Mouse (Mus musculus): Measurements from ENCODE around the gene Vsig10l. TPM values are rescaled to one million over a fixed set of nuclear protein-coding genes. Genes with fewer than 3 reads are reported as not detected.

Gene Vsig10l
- total and polyA plus RNA-seq, 2 experiments from 2014 or later = 15.8 to 25.8 TPM

DNA sequence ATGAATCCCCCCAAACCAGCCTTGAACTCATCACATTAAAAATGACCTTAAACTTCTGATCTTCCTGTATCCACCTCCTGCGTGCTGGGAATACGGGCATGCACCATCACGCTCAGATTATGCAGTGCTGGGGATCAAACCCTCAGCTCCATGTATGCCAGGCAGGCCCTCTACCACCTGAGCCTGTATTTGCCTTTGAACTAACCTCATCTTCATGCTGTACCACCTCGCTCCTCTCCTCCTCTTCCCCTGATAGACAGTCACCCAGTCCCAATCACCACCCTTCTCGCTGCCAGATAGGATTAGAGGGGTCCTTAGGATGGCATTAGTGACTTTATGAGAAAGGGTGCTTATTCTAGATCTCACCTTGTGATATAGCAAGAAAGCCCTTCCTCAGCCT is 52.1 kb downstream of the Vsig10l start:
- no peak for DNase-seq (ENCODE audit: low spot score)
- Histone ChIP-seq H3K27me3 (ENCODE audit: insufficient read depth, low read length) (no peaks in the 10 kb centered on the region), H3K4me3 (ENCODE audit: low read length) (no peak overlapping the region), H3K9ac (replicated peaks; ENCODE audit: low read length) (no peak overlapping the region), H3K27ac (no peak overlapping the region), H3K36me3 (ENCODE audit: insufficient read depth, low read length) (no peaks in the 10 kb centered on the region), H3K4me2 (ENCODE audit: low read depth, low read length) (no peak overlapping the region), H3K9me3 (ENCODE audit: low read length) (no peaks in the 10 kb centered on the region), H3K4me1 (ENCODE audit: insufficient read depth, low read length) (no peaks in the 10 kb centered on the region)
- TF ChIP-seq CTCF (IDR thresholded peaks at IDR 0.05; ENCODE audit: low read depth) = no peak
- WGBS = 91% methylated on average over 5 of the region's 5 CpGs
- ATAC-seq = no peak

GRCm38 (mm10) chr7:43518341-43518740 is 55.4 kb downstream of the Vsig10l start:
- no peak for TF ChIP-seq CTCF (IDR thresholded peaks at IDR 0.05; ENCODE audit: low read depth)
- ATAC-seq = peak; percentile 55; the same call in 1 of the 2 replicates
- 72% methylated on average over 15 of the region's 15 CpGs for WGBS

More at GRCm38 (mm10) chr7:43518341-43518740, 55.4 kb downstream of the Vsig10l start:
- Histone ChIP-seq H3K36me3 (ENCODE audit: insufficient read depth, low read length) (no peaks in the 10 kb centered on the region), H3K4me1 (ENCODE audit: insufficient read depth, low read length) (no peaks in the 10 kb centered on the region), H3K27ac (no peak overlapping the region), H3K9ac (replicated peaks; ENCODE audit: low read length) (no peak overlapping the region), H3K27me3 (ENCODE audit: insufficient read depth, low read length) (no peaks in the 10 kb centered on the region), H3K4me2 (ENCODE audit: low read depth, low read length) (no peak overlapping the region), H3K4me3 (ENCODE audit: low read length) (no peak overlapping the region), H3K9me3 (ENCODE audit: low read length) (no peaks in the 10 kb centered on the region)
- DNase-seq (ENCODE audit: low spot score) = peak; percentile 26

Small RNA genes within 50 kb of the gene (microRNA-seq; reads per million reads assigned to microRNA genes)
- gene Mir7051 = 0.53 to 1.4 reads per million in 2 experiments

Other genes with a start within 250 kb of the Vsig10l start
- gene Zfp715, start 149.9 kb upstream of the Vsig10l start, total RNA-seq (2014; rRNA removed) = 14.3 and 21.2 TPM in 2 replicates
- gene Zfp715, start 149.9 kb upstream of the Vsig10l start, polyA plus RNA-seq (2015; fragmentation: Nextera tagmentation; extraction: Ambion mirVana) = 11.8 and 13.4 TPM in 2 replicates
- gene Siglecf, start 111.8 kb upstream of the Vsig10l start, total RNA-seq (2014; rRNA removed) = not detected in 2 replicates
- gene Siglecf, start 111.8 kb upstream of the Vsig10l start, polyA plus RNA-seq (2015; fragmentation: Nextera tagmentation; extraction: Ambion mirVana) = 0.26 and 0.30 TPM in 2 replicates
- 0.22 TPM in 1 of 2 replicates, not detected in the other for gene Siglecg, start 54.9 kb upstream of the Vsig10l start, total RNA-seq (2014; rRNA removed)
- gene Siglecg, start 54.9 kb upstream of the Vsig10l start, polyA plus RNA-seq (2015; fragmentation: Nextera tagmentation; extraction: Ambion mirVana) = not detected in 2 replicates
- not detected in 2 replicates for gene Lim2, start 35.5 kb upstream of the Vsig10l start, total RNA-seq (2014; rRNA removed)
- not detected in 2 replicates for gene Lim2, start 35.5 kb upstream of the Vsig10l start, polyA plus RNA-seq (2015; fragmentation: Nextera tagmentation; extraction: Ambion mirVana)
- not detected in 2 replicates for gene Nkg7, start 26.1 kb upstream of the Vsig10l start, total RNA-seq (2014; rRNA removed)
- gene Nkg7, start 26.1 kb upstream of the Vsig10l start, polyA plus RNA-seq (2015; fragmentation: Nextera tagmentation; extraction: Ambion mirVana) = 0.28 TPM in 1 of 2 replicates, not detected in the other
- gene Cldnd2, start 22.4 kb upstream of the Vsig10l start, total RNA-seq (2014; rRNA removed) = not detected in 2 replicates
- gene Cldnd2, start 22.4 kb upstream of the Vsig10l start, polyA plus RNA-seq (2015; fragmentation: Nextera tagmentation; extraction: Ambion mirVana) = not detected in 2 replicates
- 42.1 and 42.9 TPM in 2 replicates for gene Etfb, start 19.1 kb upstream of the Vsig10l start, total RNA-seq (2014; rRNA removed)
- gene Etfb, start 19.1 kb upstream of the Vsig10l start, polyA plus RNA-seq (2015; fragmentation: Nextera tagmentation; extraction: Ambion mirVana) = 148 and 149 TPM in 2 replicates
- 2.6 TPM in 1 of 2 replicates, not detected in the other for gene Gm45233, start 19.0 kb upstream of the Vsig10l start, total RNA-seq (2014; rRNA removed)
- gene Gm45233, start 19.0 kb upstream of the Vsig10l start, polyA plus RNA-seq (2015; fragmentation: Nextera tagmentation; extraction: Ambion mirVana) = 0.43 and 0.83 TPM in 2 replicates
- 64.7 and 69.9 TPM in 2 replicates for gene Iglon5, start 26.9 kb downstream of the Vsig10l start, total RNA-seq (2014; rRNA removed)
- 8.0 and 8.6 TPM in 2 replicates for gene Iglon5, start 26.9 kb downstream of the Vsig10l start, polyA plus RNA-seq (2015; fragmentation: Nextera tagmentation; extraction: Ambion mirVana)
- 0.05 TPM in 1 of 2 replicates, not detected in the other for gene 4931406B18Rik, start 42.8 kb downstream of the Vsig10l start, total RNA-seq (2014; rRNA removed)
- not detected in 2 replicates for gene 4931406B18Rik, start 42.8 kb downstream of the Vsig10l start, polyA plus RNA-seq (2015; fragmentation: Nextera tagmentation; extraction: Ambion mirVana)
- gene Cd33, start 81.3 kb downstream of the Vsig10l start, total RNA-seq (2014; rRNA removed) = 1.4 and 2.0 TPM in 2 replicates
- gene Cd33, start 81.3 kb downstream of the Vsig10l start, polyA plus RNA-seq (2015; fragmentation: Nextera tagmentation; extraction: Ambion mirVana) = 1.8 and 2.0 TPM in 2 replicates
- 8.0 and 8.3 TPM in 2 replicates for gene Zfp658, start 99.1 kb downstream of the Vsig10l start, total RNA-seq (2014; rRNA removed)
- 2.5 and 3.3 TPM in 2 replicates for gene Zfp658, start 99.1 kb downstream of the Vsig10l start, polyA plus RNA-seq (2015; fragmentation: Nextera tagmentation; extraction: Ambion mirVana)
- gene Zfp719, start 116.5 kb downstream of the Vsig10l start, total RNA-seq (2014; rRNA removed) = 10.8 and 11.6 TPM in 2 replicates
- gene Zfp719, start 116.5 kb downstream of the Vsig10l start, polyA plus RNA-seq (2015; fragmentation: Nextera tagmentation; extraction: Ambion mirVana) = 4.7 and 5.3 TPM in 2 replicates
- 1.0 TPM in 1 of 2 replicates, not detected in the other for gene Zfp819, start 144.0 kb downstream of the Vsig10l start, total RNA-seq (2014; rRNA removed)
- 0.40 and 0.62 TPM in 2 replicates for gene Zfp819, start 144.0 kb downstream of the Vsig10l start, polyA plus RNA-seq (2015; fragmentation: Nextera tagmentation; extraction: Ambion mirVana)
- gene Ceacam18, start 171.6 kb downstream of the Vsig10l start, total RNA-seq (2014; rRNA removed) = not detected in 2 replicates
- gene Ceacam18, start 171.6 kb downstream of the Vsig10l start, polyA plus RNA-seq (2015; fragmentation: Nextera tagmentation; extraction: Ambion mirVana) = 0.08 TPM in 1 of 2 replicates, not detected in the other
- gene Siglece, start 197.0 kb downstream of the Vsig10l start, total RNA-seq (2014; rRNA removed) = not detected in 2 replicates
- gene Siglece, start 197.0 kb downstream of the Vsig10l start, polyA plus RNA-seq (2015; fragmentation: Nextera tagmentation; extraction: Ambion mirVana) = 0.40 and 0.48 TPM in 2 replicates
- gene Ctu1, start 208.9 kb downstream of the Vsig10l start, total RNA-seq (2014; rRNA removed) = 32.4 and 36.4 TPM in 2 replicates
- gene Ctu1, start 208.9 kb downstream of the Vsig10l start, polyA plus RNA-seq (2015; fragmentation: Nextera tagmentation; extraction: Ambion mirVana) = 14.5 and 14.7 TPM in 2 replicates
- gene Klk14, start 227.3 kb downstream of the Vsig10l start, total RNA-seq (2014; rRNA removed) = not detected in 2 replicates
- gene Klk14, start 227.3 kb downstream of the Vsig10l start, polyA plus RNA-seq (2015; fragmentation: Nextera tagmentation; extraction: Ambion mirVana) = not detected in 2 replicates
- gene Klk13, start 249.4 kb downstream of the Vsig10l start, total RNA-seq (2014; rRNA removed) = not detected in 2 replicates
- 0.10 and 0.32 TPM in 2 replicates for gene Klk13, start 249.4 kb downstream of the Vsig10l start, polyA plus RNA-seq (2015; fragmentation: Nextera tagmentation; extraction: Ambion mirVana)